Mouse (Mus musculus): ENCODE measurements around the gene Eif4e. TPM values are rescaled to one million over a fixed set of nuclear protein-coding genes. Genes with fewer than 3 reads are reported as not detected.
"Not testable (repeated sequence)": the region's sequence is repeated elsewhere in the genome, so short reads cannot be mapped to it uniquely, and the experiment has no call there.

The Eif4e gene
- polyA plus RNA-seq, 1 experiment from 2014 or later, result 313 TPM

DNA sequence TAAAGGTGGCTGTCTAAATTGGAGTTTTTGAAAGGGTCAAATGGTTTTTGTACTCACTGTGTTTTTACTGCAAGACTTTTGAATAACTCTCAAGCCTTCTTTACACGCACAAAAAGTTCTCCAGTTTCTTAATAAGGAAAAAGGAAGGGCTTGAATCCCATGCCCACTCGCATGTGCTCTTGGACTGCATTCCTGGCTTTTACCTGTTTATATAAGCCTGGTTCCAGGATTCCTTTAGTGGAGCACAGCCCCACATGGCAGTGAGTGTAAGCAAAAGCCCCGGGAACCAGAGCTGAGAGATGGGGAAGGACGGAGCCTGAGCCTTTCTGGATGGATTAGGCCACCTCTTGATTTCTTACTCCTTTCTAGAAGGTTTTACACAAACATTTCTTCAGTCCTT lies 23.1 kb downstream of the Eif4e start:
- H3K4me2 ChIP-seq, result no peak overlapping the region
- no peak overlapping the region; the same call in 1 of the 2 replicates for H3K27ac ChIP-seq
- no peak for ATAC-seq (ENCODE audit: insufficient read depth, low FRiP score, low read depth)
- H3K36me3 ChIP-seq, result peaks cover 21% of the 10 kb centered on the region
- H3K27me3 ChIP-seq (replicated peaks), result no peaks in the 10 kb centered on the region
- H3K9me3 ChIP-seq, result no peaks in the 10 kb centered on the region
- 50% methylated on average over 4 of the region's 4 CpGs for WGBS
- H3K9ac ChIP-seq, result no peak overlapping the region
- peaks cover 5% of the 10 kb centered on the region; the same call in 1 of the 2 replicates for H3K4me1 ChIP-seq
- no peak overlapping the region for H3K4me3 ChIP-seq (replicated peaks)

DNA sequence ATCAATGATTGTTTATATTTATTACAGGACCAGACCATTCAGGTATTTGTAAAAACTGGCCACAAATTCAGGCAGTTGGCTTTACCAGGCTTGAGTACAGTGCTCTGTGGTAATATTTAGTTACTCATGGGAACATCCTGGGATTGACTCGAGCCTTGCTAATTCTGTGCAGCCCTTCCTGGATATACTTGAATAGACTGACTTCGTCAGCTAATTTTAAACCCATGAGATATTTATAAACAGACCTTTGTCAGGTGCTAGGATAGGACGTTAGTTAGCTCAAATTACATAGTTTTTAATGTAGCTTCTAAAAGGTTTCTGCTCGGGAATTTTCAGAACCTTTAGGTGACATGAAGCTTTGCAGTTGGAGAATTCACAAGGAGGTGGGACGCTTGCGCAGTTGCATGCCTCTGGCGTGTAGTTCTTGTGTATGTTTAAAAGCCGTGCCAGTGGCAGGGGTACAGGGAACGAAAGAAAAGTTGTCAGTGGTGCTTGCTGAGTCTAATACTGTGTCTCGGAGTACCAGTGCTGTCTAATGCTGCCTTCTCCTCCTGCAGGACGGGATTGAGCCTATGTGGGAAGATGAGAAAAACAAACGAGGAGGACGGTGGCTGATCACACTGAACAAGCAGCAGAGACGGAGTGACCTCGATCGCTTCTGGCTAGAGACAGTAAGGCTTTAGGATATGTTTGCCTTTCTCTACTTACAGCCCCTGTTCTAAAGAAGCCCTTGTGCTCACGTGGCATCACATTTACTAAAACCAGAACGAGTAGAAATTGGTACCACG lies 24.6 kb downstream of the Eif4e start:
- H3K4me3 ChIP-seq (replicated peaks), result no peak overlapping the region
- no peak for ATAC-seq (ENCODE audit: insufficient read depth, low FRiP score, low read depth)
- H3K27me3 ChIP-seq (replicated peaks), result no peaks in the 10 kb centered on the region
- H3K4me2 ChIP-seq, result no peak overlapping the region
- H3K4me1 ChIP-seq, result no peaks in the 10 kb centered on the region
- no peak overlapping the region for H3K27ac ChIP-seq
- peaks cover 21% of the 10 kb centered on the region for H3K36me3 ChIP-seq
- 85% methylated on average over 19 of the region's 19 CpGs for WGBS
- no peaks in the 10 kb centered on the region for H3K9me3 ChIP-seq
- H3K9ac ChIP-seq, result no peak overlapping the region

DNA sequence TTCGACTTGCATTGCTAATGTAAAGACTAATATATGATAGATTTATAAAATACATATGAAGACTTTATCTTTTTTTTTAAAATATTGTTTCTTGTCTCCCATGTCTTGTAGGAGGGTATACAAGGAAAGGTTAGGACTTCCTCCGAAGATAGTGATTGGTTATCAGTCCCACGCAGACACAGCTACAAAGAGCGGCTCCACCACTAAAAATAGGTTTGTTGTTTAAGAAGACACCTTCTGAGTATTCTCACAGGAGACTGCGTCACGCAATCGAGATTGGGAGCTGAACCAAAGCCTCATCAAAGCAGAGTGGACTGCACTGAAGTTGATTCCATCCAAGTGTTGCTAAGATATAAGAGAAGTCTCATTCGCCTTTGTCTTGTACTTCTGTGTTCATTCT lies 29.3 kb downstream of the Eif4e start:
- not testable (repeated sequence) for H3K4me2 ChIP-seq; H3K27me3 ChIP-seq (replicated peaks); H3K4me1 ChIP-seq; H3K9ac ChIP-seq; ATAC-seq (ENCODE audit: insufficient read depth, low FRiP score, low read depth); H3K9me3 ChIP-seq; H3K27ac ChIP-seq; H3K4me3 ChIP-seq (replicated peaks)
- peaks cover 25% of the 10 kb centered on the region for H3K36me3 ChIP-seq
- 92% methylated on average over 8 of the region's 8 CpGs for WGBS

DNA sequence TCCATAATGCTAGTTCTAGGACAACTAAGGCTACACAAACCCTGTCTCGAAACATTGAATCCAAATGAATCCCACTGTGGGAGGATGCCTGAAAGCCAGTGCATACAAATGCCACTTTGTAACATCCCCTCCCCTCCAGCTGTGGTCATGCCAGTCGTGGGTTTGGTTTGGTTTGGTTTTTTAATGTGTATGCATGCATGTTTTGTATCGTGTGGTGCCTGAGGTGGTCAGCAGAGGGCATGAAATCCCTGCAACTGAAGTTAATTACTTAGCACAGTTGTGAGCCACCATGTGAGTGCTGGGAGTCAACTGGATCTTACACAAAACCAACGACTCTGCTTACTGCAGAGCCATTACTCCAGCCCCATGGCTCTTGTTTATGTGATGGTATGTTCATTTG lies 32.5 kb downstream of the Eif4e start:
- H3K9ac ChIP-seq, result no peak overlapping the region
- no peak overlapping the region for H3K27ac ChIP-seq
- peaks cover 5% of the 10 kb centered on the region; the same call in 1 of the 2 replicates for H3K36me3 ChIP-seq
- no peak overlapping the region for H3K4me3 ChIP-seq (replicated peaks)
- WGBS, result 54% methylated on average over 4 of the region's 4 CpGs
- no peaks in the 10 kb centered on the region for H3K27me3 ChIP-seq (replicated peaks)
- H3K4me1 ChIP-seq, result no peaks in the 10 kb centered on the region
- ATAC-seq (ENCODE audit: insufficient read depth, low FRiP score, low read depth), result no peak; the same call in 1 of the 2 replicates
- no peak overlapping the region for H3K4me2 ChIP-seq
- H3K9me3 ChIP-seq, result no peaks in the 10 kb centered on the region

DNA sequence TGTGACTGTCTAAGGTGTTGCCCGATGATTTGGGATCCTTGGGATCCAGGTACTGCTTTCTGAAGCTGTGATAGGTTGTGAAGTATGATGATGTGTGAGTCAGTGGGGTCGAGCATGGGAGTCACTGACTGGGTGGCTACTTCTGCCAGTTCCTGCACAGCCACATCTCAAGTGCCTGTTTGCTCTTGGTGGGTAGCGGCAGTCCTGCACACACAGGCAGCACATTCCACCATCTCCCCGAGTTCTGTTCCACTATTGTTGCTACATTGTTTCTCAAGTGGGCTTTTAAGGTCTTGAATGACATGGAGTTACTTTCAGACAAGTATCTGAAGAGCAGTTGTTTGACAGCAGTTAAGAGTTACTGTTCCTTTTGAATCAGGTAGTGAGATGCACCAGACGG lies 34.3 kb downstream of the Eif4e start:
- Histone ChIP-seq H3K4me2 (no peak overlapping the region), H3K27me3 (replicated peaks) (no peaks in the 10 kb centered on the region), H3K9ac (no peak overlapping the region), H3K4me1 (no peaks in the 10 kb centered on the region), H3K9me3 (no peaks in the 10 kb centered on the region), H3K27ac (no peak overlapping the region), H3K36me3 (peaks cover 5% of the 10 kb centered on the region; the same call in 1 of the 2 replicates), H3K4me3 (replicated peaks) (no peak overlapping the region)
- ATAC-seq (ENCODE audit: insufficient read depth, low FRiP score, low read depth), result no peak
- WGBS, result 78% methylated on average over 5 of the region's 5 CpGs

DNA sequence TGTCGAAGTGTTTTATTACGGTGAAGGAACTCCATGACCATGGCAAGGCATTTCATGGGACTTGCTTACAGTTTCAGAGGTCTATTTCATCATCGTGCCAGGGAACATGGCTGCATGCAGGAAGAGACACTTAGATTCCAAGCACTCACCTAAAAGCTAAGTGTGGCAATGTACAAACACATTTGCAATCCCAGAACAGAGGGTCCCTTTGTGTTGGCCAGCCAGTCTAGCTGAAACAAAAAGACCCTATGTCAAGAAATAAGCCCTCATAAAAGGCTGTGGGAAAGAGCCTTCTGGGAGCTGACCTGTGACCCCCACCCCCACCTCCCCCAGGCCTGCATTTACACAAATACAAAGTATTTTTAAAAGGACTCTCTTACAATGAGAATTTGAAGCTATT lies 34.9 kb downstream of the Eif4e start:
- H3K4me1 ChIP-seq, result no peaks in the 10 kb centered on the region
- H3K27ac ChIP-seq, result no peak overlapping the region
- no peak overlapping the region for H3K9ac ChIP-seq
- 83% methylated on average over 3 of the region's 3 CpGs for WGBS
- H3K27me3 ChIP-seq (replicated peaks), result no peaks in the 10 kb centered on the region
- H3K36me3 ChIP-seq, result peaks cover 5% of the 10 kb centered on the region; the same call in 1 of the 2 replicates
- no peaks in the 10 kb centered on the region for H3K9me3 ChIP-seq
- H3K4me2 ChIP-seq, result no peak overlapping the region
- ATAC-seq (ENCODE audit: insufficient read depth, low FRiP score, low read depth), result no peak
- H3K4me3 ChIP-seq (replicated peaks), result no peak overlapping the region

DNA sequence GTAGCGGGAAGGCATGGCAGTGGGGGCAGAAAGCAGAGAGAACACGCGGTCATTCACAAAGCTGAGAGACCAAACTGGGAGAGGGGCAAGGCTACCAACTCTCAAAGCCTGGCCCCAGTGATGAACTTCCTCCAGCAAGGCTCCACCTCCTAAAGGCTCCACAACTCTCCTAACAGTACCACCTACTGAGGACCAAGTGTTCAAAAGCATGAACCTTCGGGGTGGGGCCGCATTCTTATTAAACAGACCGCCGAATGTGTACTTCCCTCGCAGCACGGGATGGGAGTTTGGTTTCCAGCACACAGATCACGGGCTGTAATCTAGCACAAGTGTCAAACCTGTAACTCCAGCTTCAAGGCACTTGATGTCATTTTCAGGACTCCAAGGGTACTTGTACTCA lies 52.9 kb downstream of the Eif4e start:
- Histone ChIP-seq H3K9me3 (no peaks in the 10 kb centered on the region), H3K4me3 (replicated peaks) (no peak overlapping the region), H3K9ac (no peak overlapping the region), H3K4me2 (no peak overlapping the region), H3K4me1 (no peaks in the 10 kb centered on the region), H3K36me3 (no peaks in the 10 kb centered on the region), H3K27me3 (replicated peaks) (no peaks in the 10 kb centered on the region), H3K27ac (no peak overlapping the region)
- no peak for ATAC-seq (ENCODE audit: insufficient read depth, low FRiP score, low read depth)
- 88% methylated on average over 10 of the region's 10 CpGs for WGBS

DNA sequence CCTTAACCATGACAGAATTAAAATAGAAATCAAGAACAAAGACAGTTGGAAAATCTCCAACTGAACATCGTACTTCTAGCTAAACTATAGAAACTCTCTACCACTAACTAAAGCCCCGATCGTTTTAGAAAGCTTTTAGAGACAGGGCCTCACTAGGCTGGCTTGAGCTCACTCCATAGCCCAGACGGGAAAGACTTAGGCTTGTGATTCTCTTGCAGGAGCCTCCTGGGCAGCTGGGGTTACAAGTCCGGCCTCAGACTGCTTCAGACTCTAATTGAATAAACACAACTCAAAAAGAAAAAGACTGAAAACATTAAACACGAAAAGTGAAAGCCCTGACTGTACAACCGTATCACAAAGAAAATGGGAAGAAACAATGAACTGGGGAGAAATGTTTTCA lies 60.2 kb downstream of the Eif4e start:
- Histone ChIP-seq H3K4me2 (no peak overlapping the region), H3K27me3 (replicated peaks) (no peaks in the 10 kb centered on the region), H3K4me1 (no peaks in the 10 kb centered on the region), H3K36me3 (no peaks in the 10 kb centered on the region), H3K9me3 (no peaks in the 10 kb centered on the region), H3K9ac (no peak overlapping the region), H3K27ac (no peak overlapping the region), H3K4me3 (replicated peaks) (no peak overlapping the region)
- no peak for ATAC-seq (ENCODE audit: insufficient read depth, low FRiP score, low read depth)
- 30% methylated on average over 7 of the region's 7 CpGs for WGBS

DNA sequence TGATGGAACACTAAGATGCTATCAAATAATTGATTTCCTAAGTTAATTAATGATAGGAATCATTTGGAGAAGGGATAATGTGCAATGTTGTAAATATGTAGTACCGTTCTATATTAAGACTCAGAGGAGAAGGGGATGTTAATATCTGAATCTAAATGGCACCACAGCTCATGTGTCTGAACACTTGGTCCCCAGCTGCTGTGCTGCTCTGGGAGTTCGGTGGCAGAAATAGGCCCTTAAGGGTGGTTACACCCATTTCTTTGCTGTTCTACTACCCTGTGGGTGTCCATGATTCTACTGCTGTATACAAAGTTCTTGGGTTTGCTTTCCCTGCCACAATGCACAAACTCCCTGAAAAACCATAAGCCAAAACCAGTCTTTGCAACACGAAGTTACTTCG lies 61.2 kb downstream of the Eif4e start:
- no peak overlapping the region for H3K4me2 ChIP-seq
- no peak overlapping the region for H3K4me3 ChIP-seq (replicated peaks)
- H3K9me3 ChIP-seq, result no peaks in the 10 kb centered on the region
- H3K27ac ChIP-seq, result no peak overlapping the region
- no peak overlapping the region for H3K9ac ChIP-seq
- no peaks in the 10 kb centered on the region for H3K36me3 ChIP-seq
- H3K27me3 ChIP-seq (replicated peaks), result no peaks in the 10 kb centered on the region
- no peak for ATAC-seq (ENCODE audit: insufficient read depth, low FRiP score, low read depth)
- 87% methylated on average over 4 of the region's 4 CpGs for WGBS
- no peaks in the 10 kb centered on the region for H3K4me1 ChIP-seq

DNA sequence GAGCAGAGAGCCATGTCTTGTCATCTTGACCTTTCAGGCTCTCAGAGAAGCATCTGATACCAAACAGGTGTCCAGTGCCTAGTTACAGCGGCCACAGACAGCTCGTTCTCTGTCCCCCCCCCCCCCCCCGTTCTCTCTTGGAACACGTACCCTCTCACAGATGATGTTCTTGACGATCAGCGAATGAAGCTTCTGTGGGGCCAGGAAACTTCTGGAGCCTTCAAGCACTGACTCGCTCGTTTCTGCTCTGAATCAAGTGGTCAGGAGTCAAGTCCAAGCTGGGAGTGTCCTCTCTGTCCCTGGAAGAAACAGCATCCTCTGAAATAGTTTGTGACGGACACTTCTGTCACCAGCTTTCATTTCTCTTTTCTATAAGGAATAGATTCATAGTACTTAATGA lies 62.0 kb downstream of the Eif4e start:
- ATAC-seq (ENCODE audit: insufficient read depth, low FRiP score, low read depth), result no peak
- Histone ChIP-seq H3K9me3 (no peaks in the 10 kb centered on the region), H3K4me1 (no peaks in the 10 kb centered on the region), H3K4me3 (replicated peaks) (no peak overlapping the region), H3K4me2 (no peak overlapping the region), H3K36me3 (no peaks in the 10 kb centered on the region), H3K27me3 (replicated peaks) (no peaks in the 10 kb centered on the region), H3K27ac (no peak overlapping the region), H3K9ac (no peak overlapping the region)
- WGBS, result 74% methylated on average over 9 of the region's 9 CpGs

DNA sequence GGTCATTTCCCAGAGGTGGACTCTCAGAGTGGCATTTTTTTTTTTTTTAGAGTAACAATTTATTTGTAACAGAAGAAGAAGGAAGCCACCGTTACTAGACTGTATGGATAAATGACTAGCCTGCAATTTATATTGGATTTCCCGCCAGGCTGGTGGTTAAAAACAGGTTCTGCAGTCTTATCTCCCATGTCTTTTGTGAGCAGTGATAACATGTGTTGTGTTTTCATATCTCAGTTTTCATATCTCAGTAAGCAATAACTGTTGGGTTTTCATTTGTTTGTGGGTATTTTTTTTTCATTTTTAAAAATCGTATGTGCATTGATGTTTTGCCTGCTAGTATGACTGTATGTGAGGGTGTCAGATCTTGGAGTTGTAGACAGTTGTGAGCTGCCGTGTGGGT lies 65.0 kb downstream of the Eif4e start:
- no peak for ATAC-seq (ENCODE audit: insufficient read depth, low FRiP score, low read depth)
- Histone ChIP-seq H3K9me3 (no peaks in the 10 kb centered on the region), H3K4me2 (no peak overlapping the region), H3K27me3 (replicated peaks) (no peaks in the 10 kb centered on the region), H3K4me1 (no peaks in the 10 kb centered on the region), H3K9ac (no peak overlapping the region), H3K27ac (no peak overlapping the region), H3K4me3 (replicated peaks) (no peak overlapping the region), H3K36me3 (no peaks in the 10 kb centered on the region)
- 84% methylated on average over 4 of the region's 4 CpGs for WGBS

DNA sequence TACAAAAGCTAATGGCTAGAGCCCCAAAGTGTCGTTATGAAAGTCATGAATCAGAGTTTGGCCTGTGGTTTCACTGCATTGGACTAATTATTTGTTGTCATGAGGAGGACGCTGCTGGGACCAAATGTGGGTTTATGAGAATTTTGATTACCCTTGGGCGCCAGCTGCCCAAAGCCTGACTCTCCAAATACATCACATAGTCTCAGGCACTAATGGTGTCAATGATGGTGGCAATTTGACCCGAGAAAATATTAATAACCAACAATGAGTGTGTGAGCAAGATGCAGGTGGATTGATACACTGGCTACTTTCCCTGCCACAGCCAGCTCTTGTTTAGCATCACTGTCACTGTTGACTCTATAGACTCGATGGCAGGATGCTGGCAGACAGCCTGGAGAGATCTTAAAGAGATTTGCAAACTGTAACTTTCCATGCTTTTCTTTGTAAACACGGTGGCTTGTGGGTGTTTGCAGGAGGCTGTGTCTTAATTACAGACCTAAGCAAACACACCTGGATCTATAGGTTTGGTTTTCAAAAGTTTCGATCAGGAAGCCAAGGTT lies 65.9 kb downstream of the Eif4e start:
- no peaks in the 10 kb centered on the region for H3K4me1 ChIP-seq
- H3K27me3 ChIP-seq (replicated peaks), result no peaks in the 10 kb centered on the region
- H3K36me3 ChIP-seq, result no peaks in the 10 kb centered on the region
- H3K4me2 ChIP-seq, result no peak overlapping the region
- no peaks in the 10 kb centered on the region for H3K9me3 ChIP-seq
- 68% methylated on average over 7 of the region's 7 CpGs for WGBS
- H3K27ac ChIP-seq, result no peak overlapping the region
- ATAC-seq (ENCODE audit: insufficient read depth, low FRiP score, low read depth), result no peak
- no peak overlapping the region for H3K9ac ChIP-seq
- H3K4me3 ChIP-seq (replicated peaks), result no peak overlapping the region

Measured in stomach, embryonic 15.5 days (tissue).